Mouse (Mus musculus): ENCODE measurements at regions not wholly inside any gene's neighbourhood (a gene's known extent, or its start where the extent isn't known, plus 50 kb on each side); places are given as distances from the start of the nearest gene placed in this dataset.

DNA sequence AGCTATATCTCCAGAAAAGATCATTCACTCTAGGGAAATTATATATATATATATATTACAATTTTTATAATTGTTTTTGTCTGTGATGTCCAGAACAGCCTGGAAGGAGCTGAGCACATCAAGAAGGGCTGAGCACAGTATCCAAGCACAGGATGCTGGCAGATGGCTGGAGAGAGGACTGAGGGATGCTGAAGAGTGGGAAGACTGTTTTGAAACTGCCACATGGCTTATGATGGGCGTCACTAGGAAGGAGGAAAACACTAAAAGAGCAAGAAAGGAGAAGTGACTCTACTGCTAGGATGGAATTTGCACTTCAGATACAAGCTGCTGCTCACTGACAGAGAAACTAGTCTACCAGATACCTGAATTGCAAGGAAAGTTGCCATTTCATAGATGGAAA is 50.4 kb upstream of the Atg10 start:
- DNase-seq (ENCODE audit: low read depth in 2 of 2, low spot score in 2 of 2) = no peak

DNA sequence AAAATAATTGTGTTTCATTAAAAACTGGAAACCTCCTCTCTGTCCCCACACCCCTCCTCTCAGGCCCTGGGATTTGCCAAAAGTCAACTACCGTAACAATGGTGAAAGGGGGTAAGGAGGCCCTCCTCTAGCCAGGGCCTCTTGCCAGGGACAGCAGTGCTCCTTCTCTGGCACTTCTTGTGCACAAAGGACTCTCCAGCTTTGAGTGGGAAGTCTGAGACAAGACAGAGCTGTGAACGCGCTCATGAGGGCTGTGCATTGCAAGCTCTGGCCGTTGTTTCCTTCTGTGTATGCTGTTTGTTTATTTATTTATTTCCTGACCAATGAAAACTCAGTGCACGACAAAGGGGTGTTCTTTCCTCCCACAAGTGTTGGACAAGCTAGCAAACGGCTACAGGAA is 50.8 kb upstream of the Atg10 start:
- no peak for DNase-seq (ENCODE audit: low read depth in 2 of 2, low spot score in 2 of 2)

DNA sequence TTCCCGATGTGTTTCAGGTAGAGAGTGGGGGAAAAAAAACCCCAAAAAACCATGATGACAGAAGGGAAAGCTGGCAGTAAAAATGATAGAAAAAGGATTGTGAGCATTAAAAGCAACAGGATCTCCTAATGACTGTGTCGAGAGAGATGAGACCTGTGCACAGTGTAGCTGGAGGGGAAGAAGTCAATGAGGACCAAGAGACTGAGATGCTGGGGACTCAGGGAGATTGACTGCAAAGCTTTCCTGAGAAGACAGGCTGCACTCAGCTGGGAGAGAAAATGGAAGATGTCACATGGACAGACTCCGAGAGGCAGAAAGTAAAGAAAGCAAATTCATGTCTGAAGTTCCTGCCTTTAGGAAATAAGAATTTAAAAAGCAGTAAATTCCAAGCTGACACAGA is 55.7 kb upstream of the Atg10 start:
- DNase-seq (ENCODE audit: low read depth in 2 of 2, low spot score in 2 of 2) = no peak

DNA sequence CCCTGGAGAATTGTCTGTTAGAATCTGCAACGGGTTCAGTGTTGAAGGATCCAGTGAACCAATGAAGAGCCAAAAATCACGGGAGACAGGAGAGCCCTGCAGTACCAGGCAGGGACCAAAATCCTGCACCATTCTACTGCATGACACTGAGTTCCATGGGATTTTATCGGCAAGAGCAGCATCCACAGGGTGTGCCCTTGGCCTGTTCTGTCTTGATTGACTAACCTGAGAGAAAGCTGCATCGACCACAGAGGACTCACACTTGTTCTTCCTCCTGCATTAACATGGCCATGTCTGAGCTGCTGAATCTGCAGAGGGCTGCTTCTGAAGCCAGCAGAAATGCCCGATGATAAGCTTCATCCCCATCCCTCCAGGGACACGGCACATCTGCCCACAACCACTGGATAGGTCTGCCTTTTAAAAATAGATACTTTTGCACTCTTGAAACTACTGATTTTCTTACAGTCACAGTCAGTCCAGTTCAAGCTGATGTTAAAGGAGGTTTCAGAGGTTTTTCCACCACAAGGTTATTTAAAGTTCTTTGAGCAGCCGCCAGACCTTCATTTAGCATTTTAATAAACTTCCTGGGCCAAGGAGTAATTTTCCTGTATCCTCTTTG is 71.9 kb upstream of the Atg10 start:
- no peak for DNase-seq (ENCODE audit: low read depth in 2 of 2, low spot score in 2 of 2)

DNA sequence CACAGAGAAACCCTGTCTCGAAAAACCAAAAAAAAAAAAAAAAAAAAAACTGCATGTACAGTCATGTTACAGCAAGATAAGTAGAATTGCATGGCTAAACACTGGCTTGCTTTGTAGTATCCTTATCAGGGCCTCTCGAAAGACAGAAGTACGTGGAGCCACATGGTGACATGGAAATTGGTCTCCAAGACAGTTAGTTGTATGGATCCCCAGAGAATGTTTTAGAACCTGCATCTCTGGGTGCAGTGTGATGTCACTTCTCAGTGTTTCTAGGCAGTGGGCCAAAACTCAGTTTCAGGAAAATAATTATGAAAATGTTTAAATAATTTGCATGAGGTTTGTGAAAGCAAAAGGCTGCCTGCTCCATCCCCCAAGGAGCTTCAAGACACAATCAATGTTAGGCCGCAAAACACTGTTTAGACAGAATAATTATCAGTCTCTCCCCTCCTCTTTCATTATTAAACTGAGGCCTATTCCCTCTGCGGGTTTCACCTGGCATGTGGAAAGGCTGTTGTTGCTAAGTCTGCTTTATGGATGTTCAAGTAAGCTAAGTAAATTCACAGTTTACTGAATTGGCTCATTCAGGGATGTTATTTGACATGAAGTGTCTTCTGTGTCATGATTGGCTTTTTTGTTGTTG is 72.9 kb upstream of the Atg10 start:
- DNase-seq (ENCODE audit: low read depth in 2 of 2, low spot score in 2 of 2) = no peak

DNA sequence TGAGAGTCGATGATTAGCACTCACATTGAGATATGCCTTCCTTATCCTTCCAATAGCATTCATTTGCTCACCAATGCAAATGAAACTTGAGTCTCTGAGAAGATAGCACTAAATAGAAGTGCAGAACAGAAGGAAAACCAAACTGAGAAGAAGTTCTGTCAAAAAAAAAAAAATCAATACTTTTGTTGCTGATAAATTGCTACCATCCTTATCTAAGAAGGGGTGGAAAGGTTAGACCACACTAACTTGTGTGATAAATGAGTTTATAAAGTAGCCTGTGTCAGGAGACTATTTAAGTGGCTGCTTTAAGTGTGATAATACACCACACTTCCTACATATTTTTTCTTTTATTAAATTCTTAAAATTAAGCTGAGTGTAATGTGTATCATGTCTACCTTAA is 78.1 kb upstream of the Atg10 start:
- no peak for DNase-seq (ENCODE audit: low read depth in 2 of 2, low spot score in 2 of 2)

DNA sequence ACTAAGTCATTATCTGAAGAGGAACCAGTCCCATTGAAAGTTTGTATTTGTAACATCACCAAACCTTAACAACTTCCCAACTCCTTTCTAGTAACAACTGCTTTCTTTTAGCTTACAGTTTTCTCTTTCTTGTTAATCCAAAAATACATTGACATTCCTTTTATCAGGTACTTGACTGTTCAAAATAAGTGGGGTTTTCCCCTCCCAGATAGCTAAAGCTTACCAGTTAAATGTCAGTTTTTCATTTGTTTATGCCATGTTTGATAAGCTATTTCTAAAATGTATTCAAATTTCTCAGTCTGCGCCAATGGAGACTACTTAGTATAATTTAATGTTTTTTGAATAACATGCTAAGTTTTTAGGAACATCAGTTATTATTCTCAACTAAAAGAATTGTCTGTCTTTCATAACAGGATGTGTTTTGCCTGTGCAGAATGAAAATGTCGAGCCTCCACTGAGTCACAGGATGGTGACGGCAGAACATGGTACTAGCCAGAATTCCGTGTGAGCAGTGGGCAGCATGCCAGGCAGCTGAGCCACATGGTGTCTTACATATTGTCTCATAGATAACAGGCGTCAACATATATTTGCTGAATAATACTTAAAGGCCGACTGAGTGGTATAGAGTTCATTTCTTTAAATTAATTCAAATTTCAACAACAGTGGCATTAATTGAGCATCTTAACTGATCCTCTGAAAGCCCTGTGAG is 82.1 kb upstream of the Atg10 start:
- no peak for DNase-seq (ENCODE audit: low read depth in 2 of 2, low spot score in 2 of 2)

DNA sequence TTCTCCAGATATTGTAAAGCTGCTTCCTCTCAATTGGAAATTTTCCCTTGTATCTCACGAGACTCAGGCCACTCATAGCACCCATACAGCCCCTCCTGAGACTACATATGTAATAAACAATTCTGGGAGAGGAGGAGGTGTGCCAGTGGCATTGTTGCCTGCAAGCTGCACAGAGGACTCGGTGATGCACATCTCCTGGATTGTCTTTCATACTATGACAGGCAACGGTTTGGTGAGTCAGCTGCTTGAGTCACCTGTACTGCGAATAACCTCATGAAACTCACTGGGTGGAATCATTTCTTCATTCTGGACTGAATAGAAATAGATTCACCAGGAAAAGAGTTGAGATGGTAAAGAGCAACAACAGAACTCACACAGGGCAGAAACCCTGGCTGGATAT is 82.8 kb upstream of the Atg10 start:
- no peak for DNase-seq (ENCODE audit: low read depth in 2 of 2, low spot score in 2 of 2)

DNA sequence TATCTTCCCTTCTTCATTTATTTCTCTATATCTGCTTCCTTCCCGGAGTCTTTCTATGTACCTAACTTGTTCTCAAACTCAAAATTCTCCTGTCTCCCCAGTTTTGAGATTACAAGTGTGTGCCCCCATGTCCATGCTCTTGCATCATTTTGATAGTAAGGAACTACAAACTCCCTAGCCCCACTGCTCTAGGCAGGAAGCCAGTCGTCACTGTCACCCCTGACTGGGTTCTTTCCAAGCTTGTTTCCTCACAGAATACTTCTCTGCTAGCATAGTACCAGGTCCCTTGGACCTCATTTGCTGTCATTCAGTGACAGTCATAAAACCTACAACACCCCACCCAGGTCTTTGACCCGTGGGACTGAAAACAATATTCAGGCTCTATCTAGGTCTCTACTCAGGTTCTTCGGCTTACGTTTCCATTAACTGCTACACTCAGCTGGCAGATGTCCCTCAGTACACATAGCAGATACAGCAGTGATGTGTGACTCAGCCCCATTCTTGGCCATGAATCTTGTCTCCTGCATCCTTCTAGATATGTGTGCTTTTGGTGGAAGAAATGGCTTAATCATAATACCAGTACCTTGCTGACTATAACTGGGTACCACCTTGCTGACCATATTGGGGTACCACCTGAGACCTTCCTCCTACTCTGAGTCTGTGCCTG is 89.3 kb upstream of the Atg10 start:
- no peak for DNase-seq (ENCODE audit: low read depth in 2 of 2, low spot score in 2 of 2)

DNA sequence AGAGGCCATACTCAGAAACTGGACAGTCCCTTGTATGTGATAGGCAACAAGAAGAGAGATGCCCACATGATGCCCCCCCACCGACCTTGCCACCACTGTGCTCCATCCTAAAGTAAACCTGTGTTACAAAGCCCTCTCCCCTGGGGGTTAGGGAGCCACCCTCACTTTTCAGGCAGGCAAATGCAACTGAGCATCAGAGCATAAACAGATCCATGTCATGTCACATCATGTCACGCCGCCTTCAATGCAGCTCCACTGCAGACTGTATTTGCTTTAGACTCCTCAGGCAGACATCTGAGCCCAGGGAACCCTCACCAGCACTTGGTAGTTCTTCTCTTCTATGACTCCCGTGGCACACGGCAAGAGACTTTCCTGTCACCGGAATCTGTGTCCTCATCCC is 98.6 kb upstream of the Atg10 start:
- DNase-seq (ENCODE audit: low read depth in 2 of 2, low spot score in 2 of 2) = no peak

DNA sequence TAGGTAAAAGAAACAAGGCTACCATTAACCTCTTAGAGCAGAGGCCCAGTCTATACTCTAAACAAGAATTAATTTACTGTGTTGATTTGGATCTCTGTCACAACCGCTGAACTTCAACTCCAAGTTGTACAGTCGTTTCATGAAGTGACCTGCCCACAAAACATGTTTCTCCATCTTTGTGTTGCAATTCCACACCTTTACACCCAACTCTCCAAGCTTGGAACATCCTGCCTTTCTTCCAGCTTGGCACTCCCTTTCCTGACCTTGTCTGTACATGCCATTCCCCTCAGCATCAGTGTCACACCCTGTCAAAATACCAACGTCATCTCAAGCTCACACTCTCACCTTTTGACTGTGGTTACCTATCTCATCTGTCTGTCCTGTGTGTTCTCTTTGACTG is 103.1 kb upstream of the Atg10 start:
- no peak for DNase-seq (ENCODE audit: low read depth in 2 of 2, low spot score in 2 of 2)

DNA sequence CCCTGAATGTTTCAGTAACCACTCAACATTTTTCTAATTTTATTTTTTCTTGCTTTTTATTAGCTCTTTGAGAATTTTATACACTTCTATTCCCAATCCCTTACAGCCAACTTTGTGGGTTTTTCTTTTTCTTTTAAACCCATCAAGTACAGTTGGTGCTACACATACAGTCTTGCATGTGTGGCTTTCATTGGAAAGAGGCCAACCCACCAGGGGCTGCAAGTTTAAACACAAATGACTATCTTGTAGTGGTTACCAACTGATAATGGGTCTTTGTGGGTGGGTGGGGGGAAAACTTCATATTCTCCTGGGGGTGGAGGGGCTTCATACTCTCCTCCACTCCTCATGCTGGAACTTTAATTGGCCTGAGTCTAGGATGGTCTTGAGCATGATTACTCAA is 110.5 kb upstream of the Atg10 start:
- no peak for DNase-seq (ENCODE audit: low read depth in 2 of 2, low spot score in 2 of 2)

DNA sequence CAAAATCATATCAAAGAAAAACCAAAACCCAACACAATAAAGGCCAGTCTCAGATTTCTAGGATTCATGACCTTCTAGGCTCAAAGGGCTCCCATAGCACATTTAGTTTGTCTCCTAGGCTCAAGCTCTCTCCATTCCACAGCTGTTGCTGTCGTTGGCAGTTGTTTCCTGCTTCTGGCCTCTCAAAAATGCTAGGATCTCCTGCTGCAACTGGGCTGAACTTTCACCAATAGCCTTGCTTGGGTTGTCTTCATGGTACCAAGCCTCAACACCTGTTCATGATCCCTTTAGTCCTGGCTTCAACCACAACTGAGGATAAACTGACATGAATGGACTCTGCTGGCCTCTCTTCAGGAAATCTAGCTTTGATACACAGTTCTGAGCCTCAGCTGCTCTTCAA is 115.9 kb upstream of the Ssbp2 start:
- no peak for DNase-seq (ENCODE audit: low read depth in 2 of 2, low spot score in 2 of 2)

DNA sequence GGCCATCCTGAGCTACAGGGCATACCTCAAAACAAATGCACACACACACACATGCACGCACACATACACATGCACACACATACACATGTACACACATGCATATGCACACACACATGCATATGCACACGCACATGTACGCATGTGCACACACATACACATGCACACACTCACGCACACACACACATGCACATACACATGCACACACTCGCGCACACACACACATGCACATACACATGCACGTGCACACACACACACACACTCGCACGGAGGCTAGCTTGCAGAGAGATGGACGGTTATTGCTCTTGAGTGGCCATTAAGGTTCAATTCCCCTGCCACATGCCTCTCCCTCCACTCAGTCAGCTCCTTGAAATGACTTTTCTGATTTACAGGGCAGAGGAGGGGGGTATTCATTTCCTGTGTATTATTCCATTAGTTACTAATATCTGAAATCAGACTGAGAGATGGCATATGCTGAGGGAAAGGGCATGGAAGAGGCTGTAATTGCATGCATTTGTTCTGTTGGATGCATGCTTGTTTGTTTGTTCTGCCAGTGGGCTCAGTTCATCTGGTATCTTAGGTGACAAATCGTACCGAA is 111.5 kb upstream of the Ssbp2 start:
- no peak for DNase-seq (ENCODE audit: low read depth in 2 of 2, low spot score in 2 of 2)

DNA sequence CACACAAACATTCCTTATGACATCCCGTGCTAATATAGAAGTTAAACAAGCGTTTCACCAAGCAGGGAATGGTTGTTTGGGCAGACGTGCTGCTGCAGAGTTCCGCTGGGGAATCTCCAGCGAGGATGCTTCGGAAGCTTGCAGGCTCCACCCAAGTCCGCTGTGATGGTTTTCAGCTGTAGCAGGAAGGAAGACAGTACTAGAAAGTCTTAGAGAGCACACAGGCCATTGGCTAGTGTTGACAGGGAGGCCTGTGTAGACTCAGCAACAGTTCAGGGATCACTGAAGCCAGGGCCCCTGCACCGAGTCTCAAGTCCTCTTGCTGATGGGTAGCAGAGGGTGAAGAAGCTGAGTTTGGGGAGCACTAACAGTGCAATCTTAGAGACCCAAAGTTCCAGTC is 107.8 kb upstream of the Ssbp2 start:
- no peak for DNase-seq (ENCODE audit: low read depth in 2 of 2, low spot score in 2 of 2)

DNA sequence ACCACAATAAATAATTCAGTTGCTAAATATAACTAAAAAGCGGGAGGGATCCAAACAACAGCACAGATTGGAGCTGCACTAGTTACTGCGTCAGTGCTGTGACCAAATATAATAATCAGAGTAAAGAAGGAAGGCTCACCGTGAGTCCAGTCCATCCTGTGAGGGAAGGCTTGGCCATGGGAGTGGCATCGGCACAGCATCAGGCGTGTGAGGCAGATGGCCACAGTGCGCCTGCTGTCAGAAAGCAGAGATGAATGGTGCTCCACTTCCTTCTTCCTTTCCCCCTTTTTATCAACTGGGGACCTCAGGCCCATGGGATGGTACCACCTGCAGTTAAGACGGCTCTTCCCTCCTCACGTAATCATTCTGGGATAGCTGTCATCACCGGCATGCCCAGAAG is 103.6 kb upstream of the Ssbp2 start:
- DNase-seq (ENCODE audit: low read depth in 2 of 2, low spot score in 2 of 2) = no peak

DNA sequence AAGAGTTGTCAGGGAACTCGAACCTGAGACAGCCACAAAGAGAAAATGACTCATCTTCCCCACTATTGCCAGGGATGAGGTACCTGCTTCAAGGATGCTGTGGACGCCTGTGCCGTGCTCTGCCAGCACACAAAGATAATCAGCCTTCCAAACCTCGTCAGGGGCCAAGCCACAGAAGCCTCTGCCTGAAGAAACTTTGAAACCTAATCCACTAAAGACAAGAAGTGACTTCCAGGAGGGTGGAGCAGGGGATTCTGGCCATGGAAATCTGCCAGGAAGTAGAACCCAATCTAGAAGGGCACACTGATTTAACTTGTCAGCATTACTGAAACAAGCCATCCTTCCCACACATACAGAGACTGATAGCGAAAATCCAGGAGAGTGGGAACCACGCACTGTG is 100.0 kb upstream of the Ssbp2 start:
- no peak for DNase-seq (ENCODE audit: low read depth in 2 of 2, low spot score in 2 of 2)

DNA sequence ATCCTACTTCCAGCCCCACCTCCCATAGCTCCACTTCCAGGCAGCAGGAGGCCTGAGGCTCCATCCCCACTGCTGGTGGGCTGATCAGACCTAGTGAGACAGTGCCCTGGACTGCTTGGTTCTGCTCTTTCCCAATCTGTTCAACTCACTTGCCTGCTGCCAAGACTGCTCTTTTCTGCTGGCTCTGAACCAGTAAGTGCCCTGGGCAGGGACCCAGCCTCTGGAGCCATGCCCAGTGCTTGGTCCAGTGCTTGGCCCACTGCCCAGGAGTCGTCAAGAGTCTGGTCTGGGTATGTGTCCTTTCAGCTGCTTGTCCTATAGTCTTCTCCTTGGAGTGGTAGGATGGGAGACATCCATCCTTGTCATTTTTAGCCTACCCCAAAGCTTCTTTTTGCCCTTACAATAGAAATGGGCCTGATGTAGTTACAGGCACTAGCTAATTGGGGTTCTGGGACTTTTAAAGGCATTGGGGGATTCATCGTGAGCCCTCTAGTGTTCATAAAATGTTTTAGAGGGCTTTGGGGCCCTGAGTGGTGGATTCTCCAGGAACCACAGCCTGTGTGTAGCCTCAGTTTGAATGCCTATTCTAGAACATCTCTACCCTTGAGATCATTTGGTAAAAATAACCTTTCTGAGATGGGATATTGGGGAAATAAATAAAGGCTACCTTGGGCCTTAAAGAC is 94.7 kb upstream of the Ssbp2 start:
- no peak for DNase-seq (ENCODE audit: low read depth in 2 of 2, low spot score in 2 of 2)

DNA sequence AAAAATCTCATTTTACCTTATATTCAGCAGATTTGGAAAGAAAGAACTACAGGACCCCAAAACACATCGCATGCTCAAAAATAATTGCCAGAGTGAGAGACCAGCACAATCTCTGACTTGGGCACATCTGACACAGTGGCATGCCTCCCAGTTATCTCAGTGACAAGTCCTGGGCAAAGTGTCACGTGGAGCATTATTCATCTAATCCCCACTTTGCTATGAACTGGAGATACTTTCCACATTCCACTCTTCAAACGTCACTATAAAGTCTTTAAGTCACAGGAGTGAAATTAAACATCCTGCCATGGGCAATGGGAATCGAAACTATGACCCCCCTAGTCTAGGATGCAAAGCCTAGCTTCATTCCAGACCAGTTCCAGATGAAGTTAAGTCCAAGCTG is 93.5 kb upstream of the Ssbp2 start:
- DNase-seq (ENCODE audit: low read depth in 2 of 2, low spot score in 2 of 2) = no peak

DNA sequence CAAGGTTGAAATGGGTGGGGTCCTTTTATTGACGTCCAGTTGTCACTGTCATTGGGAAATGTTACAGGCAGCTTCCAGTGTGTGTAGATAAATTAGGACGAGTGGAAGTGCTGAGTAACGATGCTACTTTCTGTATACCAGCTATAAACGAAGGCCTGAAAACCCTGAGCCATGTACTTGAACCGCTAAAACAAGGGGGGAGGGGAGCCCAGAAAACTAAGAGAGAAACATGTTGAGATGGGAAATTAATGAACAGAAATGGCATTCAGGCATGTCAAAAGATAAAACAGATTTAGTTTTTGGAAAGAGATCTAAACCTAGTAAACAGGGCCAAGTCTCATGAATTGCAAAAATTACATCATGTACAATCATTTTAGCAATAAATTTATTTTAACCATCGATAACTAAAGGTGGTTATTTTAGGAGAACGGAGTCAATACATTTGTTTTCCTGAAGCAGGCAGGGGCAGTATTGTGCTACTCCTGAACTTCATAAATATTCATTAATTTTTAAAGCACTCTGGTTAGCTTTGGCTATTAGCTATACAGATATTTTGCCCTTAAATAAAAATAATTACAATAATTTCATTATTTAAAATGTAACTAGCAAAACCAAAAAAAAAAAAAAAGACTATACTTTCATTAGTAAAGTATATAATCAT is 92.1 kb upstream of the Ssbp2 start:
- DNase-seq (ENCODE audit: low read depth in 2 of 2, low spot score in 2 of 2) = no peak

DNA sequence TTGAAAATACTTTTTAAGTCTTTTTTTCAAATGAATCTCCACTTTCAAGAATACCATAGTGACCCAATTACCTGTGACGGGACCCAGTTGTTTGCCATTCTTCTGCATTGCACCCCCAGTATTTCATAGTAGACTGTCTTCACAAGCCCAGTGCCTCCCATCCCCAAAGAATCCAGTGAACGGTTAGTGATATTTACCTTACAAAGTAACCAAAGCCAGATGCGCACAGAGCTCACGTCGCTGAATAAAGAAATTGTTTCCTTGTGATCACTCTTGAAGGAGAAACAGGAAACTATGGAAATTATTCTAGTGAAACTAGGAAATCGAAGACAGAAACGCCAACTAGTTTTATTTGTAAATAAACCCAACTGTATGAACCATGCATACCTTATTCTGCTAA is 91.4 kb upstream of the Ssbp2 start:
- DNase-seq (ENCODE audit: low read depth in 2 of 2, low spot score in 2 of 2) = no peak

Data from CD8-positive naive resting alpha-beta T cell, adult 2 months (primary cell).